Mouse (Mus musculus): ENCODE results near the gene Rps27. TPM values are rescaled to one million over a fixed set of nuclear protein-coding genes. Genes with fewer than 3 reads are reported as not detected.

The Rps27 gene
- polyA plus RNA-seq, 1 experiment from 2014 or later = 1,010 TPM

GRCm38 (mm10) chr3:90222455-90222854 is 9.0 kb upstream of the Rps27 start:
- Histone ChIP-seq H3K4me1 (peaks cover 18% of the 10 kb centered on the region; the same call in 1 of the 2 replicates), H3K9ac (no peak overlapping the region)

GRCm38 (mm10) chr3:90221123-90221522 is 7.7 kb upstream of the Rps27 start:
- Histone ChIP-seq H3K9me3 (replicated peaks) (no peaks in the 10 kb centered on the region), H3K27ac (no peak overlapping the region), H3K4me3 (peak overlapping the region; percentile 42), H3K4me2 (replicated peaks) (peak overlapping the region; percentile 77), H3K9ac (peak overlapping the region; percentile 64), H3K27me3 (no peaks in the 10 kb centered on the region), H3K4me1 (peaks cover 18% of the 10 kb centered on the region; the same call in 1 of the 2 replicates), H3K36me3 (peaks cover 11% of the 10 kb centered on the region)
- 27% methylated on average over 5 of the region's 5 CpGs for WGBS
- ATAC-seq (ENCODE audit: low FRiP score) = no peak

More at GRCm38 (mm10) chr3:90222455-90222854, 9.0 kb upstream of the Rps27 start:
- no peak for ATAC-seq (ENCODE audit: low FRiP score)
- no peaks in the 10 kb centered on the region for H3K9me3 ChIP-seq (replicated peaks)
- no peak overlapping the region for H3K4me2 ChIP-seq (replicated peaks)
- H3K4me3 ChIP-seq = no peak overlapping the region
- H3K27me3 ChIP-seq = no peaks in the 10 kb centered on the region
- no peak overlapping the region for H3K27ac ChIP-seq
- peaks cover 11% of the 10 kb centered on the region for H3K36me3 ChIP-seq
- WGBS = 87% methylated on average over 4 of the region's 4 CpGs

GRCm38 (mm10) chr3:90220531-90220951 is 7.1 kb upstream of the Rps27 start:
- Histone ChIP-seq H3K27me3 (no peaks in the 10 kb centered on the region), H3K27ac (peak overlapping the region; percentile 70)
- WGBS = 2% methylated on average over 18 of the region's 20 CpGs

GRCm38 (mm10) chr3:90220088-90220487 is 6.6 kb upstream of the Rps27 start:
- Histone ChIP-seq H3K9ac (peak overlapping the region; percentile 64; the same call in 1 of the 2 replicates), H3K27ac (peak overlapping the region; percentile 70), H3K36me3 (peaks cover 5% of the 10 kb centered on the region), H3K4me2 (replicated peaks) (peak overlapping the region; percentile 77), H3K9me3 (replicated peaks) (no peaks in the 10 kb centered on the region), H3K27me3 (no peaks in the 10 kb centered on the region), H3K4me3 (peak overlapping the region; percentile 42), H3K4me1 (peaks cover 18% of the 10 kb centered on the region; the same call in 1 of the 2 replicates)
- WGBS = 13% methylated on average over 6 of the region's 6 CpGs
- ATAC-seq (ENCODE audit: low FRiP score) = peak; percentile 48; the same call in 1 of the 2 replicates

More at GRCm38 (mm10) chr3:90220531-90220951, 7.1 kb upstream of the Rps27 start:
- Histone ChIP-seq H3K9ac (peak overlapping the region; percentile 64), H3K4me3 (peak overlapping the region; percentile 42), H3K4me2 (replicated peaks) (peak overlapping the region; percentile 77), H3K9me3 (replicated peaks) (no peaks in the 10 kb centered on the region), H3K36me3 (peaks cover 8% of the 10 kb centered on the region), H3K4me1 (peaks cover 18% of the 10 kb centered on the region; the same call in 1 of the 2 replicates)
- ATAC-seq (ENCODE audit: low FRiP score) = peak; percentile 64

- H3K27me3 ChIP-seq = no peaks in the 10 kb centered on the region
- no peak overlapping the region for H3K27ac ChIP-seq
- peaks cover 32% of the 10 kb centered on the region for H3K4me1 ChIP-seq
- H3K9me3 ChIP-seq (replicated peaks) = no peaks in the 10 kb centered on the region
- H3K4me2 ChIP-seq (replicated peaks) = no peak overlapping the region
- WGBS = 48% methylated on average over 1 of the region's 1 CpGs
- peaks cover 16% of the 10 kb centered on the region for H3K36me3 ChIP-seq
- no peak overlapping the region for H3K9ac ChIP-seq
- no peak overlapping the region for H3K4me3 ChIP-seq
- no peak for ATAC-seq (ENCODE audit: low FRiP score)
Observed at GRCm38 (mm10) chr3:90215825-90216380, 2.5 kb upstream of the Rps27 start.

- peak overlapping the region; percentile 67 for H3K4me3 ChIP-seq
- peak overlapping the region; percentile 93 for H3K4me2 ChIP-seq (replicated peaks)
- H3K27ac ChIP-seq = peak overlapping the region; percentile 77
- H3K4me1 ChIP-seq = peaks cover 23% of the 10 kb centered on the region
- peaks cover 33% of the 10 kb centered on the region for H3K36me3 ChIP-seq
- 18% methylated on average over 12 of the region's 12 CpGs for WGBS
- H3K9ac ChIP-seq = peak overlapping the region; percentile 80
- ATAC-seq (ENCODE audit: low FRiP score) = peak; percentile 66
- no peaks in the 10 kb centered on the region for H3K27me3 ChIP-seq
- no peaks in the 10 kb centered on the region for H3K9me3 ChIP-seq (replicated peaks)
Observed at GRCm38 (mm10) chr3:90213956-90214684, 669 bp upstream of the Rps27 start.

- peaks cover 47% of the 10 kb centered on the region for H3K36me3 ChIP-seq
Observed at GRCm38 (mm10) chr3:90212723-90213122, 728 bp downstream of the Rps27 start.

GRCm38 (mm10) chr3:90211475-90212398 is 1.7 kb downstream of the Rps27 start:
- ATAC-seq (ENCODE audit: low FRiP score) = no peak
- Histone ChIP-seq H3K4me2 (replicated peaks) (peak overlapping the region; percentile 93), H3K27ac (no peak overlapping the region), H3K4me3 (peak overlapping the region; percentile 67; the same call in 1 of the 2 replicates), H3K9me3 (replicated peaks) (no peaks in the 10 kb centered on the region), H3K36me3 (peaks cover 50% of the 10 kb centered on the region), H3K4me1 (peaks cover 23% of the 10 kb centered on the region), H3K9ac (0 out of 2 replicates have a peak overlapping the region, but pooled peaks have one; percentile 24), H3K27me3 (no peaks in the 10 kb centered on the region)
- WGBS = 83% methylated on average over 13 of the region's 13 CpGs

More at GRCm38 (mm10) chr3:90212723-90213122, 728 bp downstream of the Rps27 start:
- Histone ChIP-seq H3K27me3 (no peaks in the 10 kb centered on the region), H3K4me1 (peaks cover 23% of the 10 kb centered on the region), H3K9me3 (replicated peaks) (no peaks in the 10 kb centered on the region), H3K27ac (0 out of 2 replicates have a peak overlapping the region, but pooled peaks have one; percentile 88), H3K4me2 (replicated peaks) (peak overlapping the region; percentile 93), H3K9ac (peak overlapping the region; percentile 80), H3K4me3 (peak overlapping the region; percentile 67)
- 17% methylated on average over 5 of the region's 5 CpGs for WGBS
- no peak for ATAC-seq (ENCODE audit: low FRiP score)

- H3K36me3 ChIP-seq = peaks cover 50% of the 10 kb centered on the region
- ATAC-seq (ENCODE audit: low FRiP score) = no peak
Observed at GRCm38 (mm10) chr3:90209908-90210566, 3.4 kb downstream of the Rps27 start.

GRCm38 (mm10) chr3:90208662-90209061 is 4.8 kb downstream of the Rps27 start:
- no peak overlapping the region for H3K4me3 ChIP-seq
- ATAC-seq (ENCODE audit: low FRiP score) = no peak
- no peaks in the 10 kb centered on the region for H3K27me3 ChIP-seq
- no peak overlapping the region for H3K27ac ChIP-seq
- H3K36me3 ChIP-seq = peaks cover 50% of the 10 kb centered on the region
- H3K4me2 ChIP-seq (replicated peaks) = no peak overlapping the region
- WGBS = 92% methylated on average over 2 of the region's 2 CpGs
- H3K9me3 ChIP-seq (replicated peaks) = no peaks in the 10 kb centered on the region
- peaks cover 17% of the 10 kb centered on the region for H3K4me1 ChIP-seq
- no peak overlapping the region for H3K9ac ChIP-seq

More at GRCm38 (mm10) chr3:90209908-90210566, 3.4 kb downstream of the Rps27 start:
- Histone ChIP-seq H3K9ac (no peak overlapping the region), H3K4me2 (replicated peaks) (no peak overlapping the region), H3K4me1 (peaks cover 23% of the 10 kb centered on the region), H3K27ac (no peak overlapping the region), H3K4me3 (no peak overlapping the region), H3K27me3 (no peaks in the 10 kb centered on the region), H3K9me3 (replicated peaks) (no peaks in the 10 kb centered on the region)
- 95% methylated on average over 5 of the region's 5 CpGs for WGBS

GRCm38 (mm10) chr3:90204582-90204981 is 8.9 kb downstream of the Rps27 start:
- ATAC-seq (ENCODE audit: low FRiP score) = no peak
- Histone ChIP-seq H3K4me1 (no peaks in the 10 kb centered on the region), H3K9me3 (replicated peaks) (no peaks in the 10 kb centered on the region), H3K4me3 (no peak overlapping the region), H3K9ac (no peak overlapping the region), H3K4me2 (replicated peaks) (no peak overlapping the region), H3K36me3 (peaks cover 21% of the 10 kb centered on the region), H3K27me3 (no peaks in the 10 kb centered on the region), H3K27ac (no peak overlapping the region)
- WGBS = 92% methylated on average over 2 of the region's 2 CpGs
